Mouse (Mus musculus): ENCODE data around the gene Prkn.
A peak's percentile ranks its signal among the peaks of the same experiment; 100 is the strongest.

Gene Prkn

GRCm38 (mm10) chr17:11397678-11398077 is 557.5 kb downstream of the Prkn start:
- no peak for DNase-seq (ENCODE audit: low spot score)

- no peak for DNase-seq (ENCODE audit: low spot score)
Observed at GRCm38 (mm10) chr17:11402225-11402875, 562.2 kb downstream of the Prkn start.

- no peak for DNase-seq (ENCODE audit: low spot score)
Observed at GRCm38 (mm10) chr17:11411414-11411813, 571.2 kb downstream of the Prkn start.

GRCm38 (mm10) chr17:11413688-11414087 is 573.5 kb downstream of the Prkn start:
- no peak for DNase-seq (ENCODE audit: low spot score)

- no peak for DNase-seq (ENCODE audit: low spot score)
Observed at GRCm38 (mm10) chr17:11414288-11414687, 574.1 kb downstream of the Prkn start.

GRCm38 (mm10) chr17:11417150-11417549 is 577.0 kb downstream of the Prkn start:
- no peak for DNase-seq (ENCODE audit: low spot score)

GRCm38 (mm10) chr17:11419484-11419883 is 579.3 kb downstream of the Prkn start:
- DNase-seq (ENCODE audit: low spot score), result no peak

- DNase-seq (ENCODE audit: low spot score), result no peak
Observed at GRCm38 (mm10) chr17:11420839-11421238, 580.7 kb downstream of the Prkn start.

- DNase-seq (ENCODE audit: low spot score), result no peak
Observed at GRCm38 (mm10) chr17:11421264-11421940, 581.2 kb downstream of the Prkn start.

GRCm38 (mm10) chr17:11431323-11431722 is 591.1 kb downstream of the Prkn start:
- no peak for DNase-seq (ENCODE audit: low spot score)

- no peak for DNase-seq (ENCODE audit: low spot score)
Observed at GRCm38 (mm10) chr17:11432593-11432992, 592.4 kb downstream of the Prkn start.

- no peak for DNase-seq (ENCODE audit: low spot score)
Observed at GRCm38 (mm10) chr17:11462721-11463120, 622.5 kb downstream of the Prkn start.

GRCm38 (mm10) chr17:11466095-11466494 is 625.9 kb downstream of the Prkn start:
- no peak for DNase-seq (ENCODE audit: low spot score)

GRCm38 (mm10) chr17:11468624-11469023 is 628.4 kb downstream of the Prkn start:
- DNase-seq (ENCODE audit: low spot score), result no peak

- DNase-seq (ENCODE audit: low spot score), result no peak
Observed at GRCm38 (mm10) chr17:11483032-11483431, 642.8 kb downstream of the Prkn start.

GRCm38 (mm10) chr17:11490051-11490450 is 649.9 kb downstream of the Prkn start:
- no peak for DNase-seq (ENCODE audit: low spot score)

GRCm38 (mm10) chr17:11502556-11502955 is 662.4 kb downstream of the Prkn start:
- no peak for DNase-seq (ENCODE audit: low spot score)

- no peak for DNase-seq (ENCODE audit: low spot score)
Observed at GRCm38 (mm10) chr17:11504496-11504895, 664.3 kb downstream of the Prkn start.

- DNase-seq (ENCODE audit: low spot score), result peak; percentile 22
Observed at GRCm38 (mm10) chr17:11507082-11507481, 666.9 kb downstream of the Prkn start.

- DNase-seq (ENCODE audit: low spot score), result no peak
Observed at GRCm38 (mm10) chr17:11510081-11510480, 669.9 kb downstream of the Prkn start.

GRCm38 (mm10) chr17:11514032-11514761 is 674.0 kb downstream of the Prkn start:
- DNase-seq (ENCODE audit: low spot score), result no peak

GRCm38 (mm10) chr17:11515619-11516018 is 675.4 kb downstream of the Prkn start:
- DNase-seq (ENCODE audit: low spot score), result no peak

- no peak for DNase-seq (ENCODE audit: low spot score)
Observed at GRCm38 (mm10) chr17:11516165-11516564, 676.0 kb downstream of the Prkn start.

Data from layer of hippocampus, adult 11-12 months (tissue).